Mouse (Mus musculus): ENCODE measurements at regions not wholly inside any gene's neighbourhood (a gene's known extent, or its start where the extent isn't known, plus 50 kb on each side); places are given as distances from the start of the nearest gene placed in this dataset.

- H3K27me3 ChIP-seq: no peaks in the 10 kb centered on the region
- no peak for ATAC-seq (ENCODE audit: low read depth)
- H3K4me1 ChIP-seq (replicated peaks): no peaks in the 10 kb centered on the region
- H3K27ac ChIP-seq (replicated peaks): no peak overlapping the region
- H3K36me3 ChIP-seq: no peaks in the 10 kb centered on the region
- H3K4me2 ChIP-seq: no peak overlapping the region
- no peak overlapping the region for H3K4me3 ChIP-seq
- WGBS: 56% methylated on average over 6 of the region's 6 CpGs
- H3K9ac ChIP-seq: no peak overlapping the region
- no peaks in the 10 kb centered on the region for H3K9me3 ChIP-seq
Observed at GRCm38 (mm10) chr15:52095629-52096190, 1789.0 kb upstream of the Gm7489 start.

- no peaks in the 10 kb centered on the region for H3K9me3 ChIP-seq
- WGBS: 85% methylated on average over 2 of the region's 2 CpGs
- no peaks in the 10 kb centered on the region for H3K27me3 ChIP-seq
- H3K9ac ChIP-seq: no peak overlapping the region
- no peaks in the 10 kb centered on the region for H3K4me1 ChIP-seq (replicated peaks)
- H3K4me2 ChIP-seq: no peak overlapping the region
- ATAC-seq (ENCODE audit: low read depth): no peak
- no peaks in the 10 kb centered on the region for H3K36me3 ChIP-seq
- H3K4me3 ChIP-seq: no peak overlapping the region
- no peak overlapping the region for H3K27ac ChIP-seq (replicated peaks)
Observed at GRCm38 (mm10) chr15:52108761-52109160, 1775.9 kb upstream of the Gm7489 start.

GRCm38 (mm10) chr15:52114368-52115036 is 1770.2 kb upstream of the Gm7489 start:
- Histone ChIP-seq H3K27ac (replicated peaks) (no peak overlapping the region), H3K4me3 (no peak overlapping the region), H3K4me2 (no peak overlapping the region), H3K9ac (no peak overlapping the region), H3K4me1 (replicated peaks) (no peaks in the 10 kb centered on the region), H3K27me3 (no peaks in the 10 kb centered on the region), H3K36me3 (no peaks in the 10 kb centered on the region), H3K9me3 (no peaks in the 10 kb centered on the region)
- no peak for ATAC-seq (ENCODE audit: low read depth)
- 87% methylated on average over 2 of the region's 2 CpGs for WGBS

- H3K9me3 ChIP-seq: no peaks in the 10 kb centered on the region
- H3K9ac ChIP-seq: no peak overlapping the region
- H3K36me3 ChIP-seq: no peaks in the 10 kb centered on the region
- no peak overlapping the region for H3K27ac ChIP-seq (replicated peaks)
- no peak overlapping the region for H3K4me2 ChIP-seq
- H3K27me3 ChIP-seq: no peaks in the 10 kb centered on the region
- no peaks in the 10 kb centered on the region for H3K4me1 ChIP-seq (replicated peaks)
- H3K4me3 ChIP-seq: no peak overlapping the region
- ATAC-seq (ENCODE audit: low read depth): no peak
- WGBS: 78% methylated on average over 3 of the region's 3 CpGs
Observed at GRCm38 (mm10) chr15:52136693-52137092, 1748.0 kb upstream of the Gm7489 start.

- no peak for ATAC-seq (ENCODE audit: low read depth)
- Histone ChIP-seq H3K9me3 (no peaks in the 10 kb centered on the region), H3K9ac (no peak overlapping the region), H3K27me3 (no peaks in the 10 kb centered on the region), H3K4me3 (no peak overlapping the region), H3K27ac (replicated peaks) (no peak overlapping the region), H3K4me1 (replicated peaks) (no peaks in the 10 kb centered on the region), H3K4me2 (no peak overlapping the region), H3K36me3 (no peaks in the 10 kb centered on the region)
- 24% methylated on average over 5 of the region's 5 CpGs for WGBS
Observed at GRCm38 (mm10) chr15:52153421-52153820, 1731.3 kb upstream of the Gm7489 start.

- WGBS: 14% methylated on average over 1 of the region's 1 CpGs
- Histone ChIP-seq H3K4me2 (no peak overlapping the region), H3K27me3 (no peaks in the 10 kb centered on the region), H3K36me3 (no peaks in the 10 kb centered on the region), H3K4me3 (no peak overlapping the region), H3K9ac (no peak overlapping the region), H3K27ac (replicated peaks) (no peak overlapping the region), H3K4me1 (replicated peaks) (peaks cover 7% of the 10 kb centered on the region), H3K9me3 (no peaks in the 10 kb centered on the region)
- no peak for ATAC-seq (ENCODE audit: low read depth)
Observed at GRCm38 (mm10) chr15:52155784-52156183, 1728.9 kb upstream of the Gm7489 start.

- H3K36me3 ChIP-seq: no peaks in the 10 kb centered on the region
- no peak overlapping the region for H3K4me3 ChIP-seq
- no peaks in the 10 kb centered on the region for H3K27me3 ChIP-seq
- H3K4me1 ChIP-seq (replicated peaks): peaks cover 17% of the 10 kb centered on the region
- no peak overlapping the region for H3K4me2 ChIP-seq
- no peak overlapping the region for H3K27ac ChIP-seq (replicated peaks)
- 37% methylated on average over 4 of the region's 4 CpGs for WGBS
- no peak for ATAC-seq (ENCODE audit: low read depth)
- H3K9ac ChIP-seq: no peak overlapping the region
- H3K9me3 ChIP-seq: no peaks in the 10 kb centered on the region
Observed at GRCm38 (mm10) chr15:52156779-52157178, 1727.9 kb upstream of the Gm7489 start.

GRCm38 (mm10) chr15:52160181-52161088 is 1724.3 kb upstream of the Gm7489 start:
- no peaks in the 10 kb centered on the region for H3K27me3 ChIP-seq
- H3K27ac ChIP-seq (replicated peaks): peak overlapping the region; percentile 67
- no peaks in the 10 kb centered on the region for H3K36me3 ChIP-seq
- peaks cover 23% of the 10 kb centered on the region for H3K4me1 ChIP-seq (replicated peaks)
- H3K9me3 ChIP-seq: no peaks in the 10 kb centered on the region
- peak; percentile 94 for ATAC-seq (ENCODE audit: low read depth)
- WGBS: 18% methylated on average over 18 of the region's 18 CpGs
- peak overlapping the region; percentile 49 for H3K4me2 ChIP-seq
- H3K4me3 ChIP-seq: peak overlapping the region; percentile 9; the same call in 1 of the 2 replicates
- H3K9ac ChIP-seq: peak overlapping the region; percentile 46

GRCm38 (mm10) chr15:52161089-52161442 is 1723.6 kb upstream of the Gm7489 start:
- peaks cover 23% of the 10 kb centered on the region for H3K4me1 ChIP-seq (replicated peaks)
- H3K27me3 ChIP-seq: no peaks in the 10 kb centered on the region
- no peak overlapping the region for H3K9ac ChIP-seq
- H3K36me3 ChIP-seq: no peaks in the 10 kb centered on the region
- ATAC-seq (ENCODE audit: low read depth): peak; percentile 38; the same call in 1 of the 2 replicates
- no peak overlapping the region for H3K4me3 ChIP-seq
- H3K27ac ChIP-seq (replicated peaks): peak overlapping the region; percentile 67
- 8% methylated on average over 3 of the region's 3 CpGs for WGBS
- H3K9me3 ChIP-seq: no peaks in the 10 kb centered on the region
- H3K4me2 ChIP-seq: no peak overlapping the region

GRCm38 (mm10) chr15:52161568-52162316 is 1723.0 kb upstream of the Gm7489 start:
- H3K27ac ChIP-seq (replicated peaks): peak overlapping the region; percentile 67
- no peaks in the 10 kb centered on the region for H3K9me3 ChIP-seq
- peak overlapping the region; percentile 57 for H3K9ac ChIP-seq
- H3K27me3 ChIP-seq: no peaks in the 10 kb centered on the region
- ATAC-seq (ENCODE audit: low read depth): peak; percentile 48
- no peak overlapping the region for H3K4me3 ChIP-seq
- peak overlapping the region; percentile 38 for H3K4me2 ChIP-seq
- 20% methylated on average over 19 of the region's 19 CpGs for WGBS
- H3K36me3 ChIP-seq: no peaks in the 10 kb centered on the region
- peaks cover 23% of the 10 kb centered on the region for H3K4me1 ChIP-seq (replicated peaks)

- ATAC-seq (ENCODE audit: low read depth): no peak
- Histone ChIP-seq H3K27ac (replicated peaks) (no peak overlapping the region), H3K27me3 (no peaks in the 10 kb centered on the region), H3K36me3 (no peaks in the 10 kb centered on the region), H3K4me2 (no peak overlapping the region), H3K9ac (no peak overlapping the region), H3K9me3 (no peaks in the 10 kb centered on the region), H3K4me1 (replicated peaks) (peaks cover 13% of the 10 kb centered on the region), H3K4me3 (no peak overlapping the region)
- 88% methylated on average over 4 of the region's 4 CpGs for WGBS
Observed at GRCm38 (mm10) chr15:52166144-52166543, 1718.6 kb upstream of the Gm7489 start.

Measured in neural tube, embryonic 13.5 days (tissue).